Mouse (Mus musculus) forebrain, embryonic 12.5 days (tissue): ENCODE results near the gene Pla2g6. TPM values are rescaled to one million over a fixed set of nuclear protein-coding genes. Genes with fewer than 3 reads are reported as not detected.

Experiments used
- ATAC-seq: fragments of 200-750 bp; cut with Nextera tagmentation; 2 replicates; pipeline ENCODE4 v1.8.0; 2017; ENCODE audit warnings: moderate TSS enrichment; ENCODE audit not compliant: low FRiP score
- H3K27ac ChIP-seq: fragments of 300-500 bp; sonication (generic); 2 replicates; pipeline ENCODE4 v1.5.1; 2016; ENCODE audit warnings: mild to moderate bottlenecking
- H3K27me3 ChIP-seq: fragments of 300-500 bp; sonication (generic); 2 replicates; pipeline ENCODE4 v1.6.1; 2016; ENCODE audit warnings: mild to moderate bottlenecking
- H3K36me3 ChIP-seq: fragments of 300-500 bp; sonication (generic); replicated peaks from 2 replicates; pipeline ENCODE4 v1.6.1; 2016; ENCODE audit warnings: mild to moderate bottlenecking
- H3K4me1 ChIP-seq: fragments of 300-500 bp; sonication (generic); 2 replicates; pipeline ENCODE4 v1.6.1; 2016
- H3K4me2 ChIP-seq: fragments of 300-500 bp; sonication (generic); 2 replicates; pipeline ENCODE4 v1.6.1; 2016; ENCODE audit warnings: mild to moderate bottlenecking, moderate library complexity
- H3K4me3 ChIP-seq: fragments of 300-500 bp; sonication (generic); replicated peaks from 2 replicates; pipeline ENCODE4 v1.5.1; 2016; ENCODE audit warnings: mild to moderate bottlenecking
- H3K9ac ChIP-seq: fragments of 300-500 bp; sonication (generic); 2 replicates; pipeline ENCODE4 v1.6.1; 2016; ENCODE audit warnings: mild to moderate bottlenecking
- H3K9me3 ChIP-seq: fragments of 300-500 bp; sonication (generic); 2 replicates; pipeline ENCODE4 v1.6.1; 2016
- WGBS: fragments of 180-500 bp; shearing (Covaris S2); methylation state at CpG from one replicate; pipeline ENCODE4 v1.1.7; 2016; 5-methylcytosine and 5-hydroxymethylcytosine counted together
- polyA plus RNA-seq: library from polyadenylated mRNA; unstranded; fragments of >200 nt; fragmentation: Nextera tagmentation; extraction: Ambion mirVana; gene quantifications from 2 replicates; pipeline ENCODE4 v1.2.1, GENCODE M21; 2016

The Pla2g6 gene
- polyA plus RNA-seq, 1 experiment from 2014 or later: 30.1 TPM

DNA sequence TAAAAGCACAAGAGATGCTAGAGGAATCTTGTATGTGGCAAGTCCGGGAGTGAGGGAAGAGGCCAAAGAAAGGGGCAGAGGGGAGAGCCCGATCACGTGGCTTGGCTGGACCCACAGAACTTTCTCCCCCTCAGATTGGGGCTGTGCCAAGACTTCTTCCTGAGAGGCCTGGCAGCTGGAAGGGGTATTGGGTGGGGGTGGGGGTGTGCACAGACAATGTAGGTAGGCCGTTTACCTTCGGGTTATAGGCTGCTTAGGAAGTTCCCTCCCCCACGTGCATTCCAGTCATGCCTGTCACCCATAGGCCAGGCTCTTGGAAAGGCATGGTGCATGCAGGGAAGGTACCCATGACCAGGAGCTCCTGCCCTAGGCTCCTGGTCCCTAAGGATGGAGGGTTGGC is 31.8 kb upstream of the Pla2g6 start:
- Histone ChIP-seq H3K4me1 (peaks cover 27% of the 10 kb centered on the region), H3K27me3 (peaks cover 24% of the 10 kb centered on the region), H3K9me3 (no peaks in the 10 kb centered on the region), H3K9ac (no peak overlapping the region), H3K4me3 (no peak overlapping the region), H3K4me2 (no peak overlapping the region), H3K36me3 (peaks cover 41% of the 10 kb centered on the region), H3K27ac (no peak overlapping the region)
- WGBS: 42% methylated on average over 6 of the region's 6 CpGs
- no peak for ATAC-seq

GRCm38 (mm10) chr15:79357974-79358690 is 29.9 kb upstream of the Pla2g6 start:
- no peak overlapping the region for H3K27ac ChIP-seq
- peaks cover 27% of the 10 kb centered on the region for H3K4me1 ChIP-seq
- H3K4me3 ChIP-seq: peak overlapping the region; percentile 48; the same call in 1 of the 2 replicates
- peaks cover 33% of the 10 kb centered on the region for H3K27me3 ChIP-seq
- no peak; the same call in 1 of the 2 replicates for ATAC-seq
- 45% methylated on average over 12 of the region's 12 CpGs for WGBS
- H3K9me3 ChIP-seq: no peaks in the 10 kb centered on the region
- peaks cover 23% of the 10 kb centered on the region for H3K36me3 ChIP-seq
- H3K9ac ChIP-seq: no peak overlapping the region
- peak overlapping the region; percentile 92 for H3K4me2 ChIP-seq

DNA sequence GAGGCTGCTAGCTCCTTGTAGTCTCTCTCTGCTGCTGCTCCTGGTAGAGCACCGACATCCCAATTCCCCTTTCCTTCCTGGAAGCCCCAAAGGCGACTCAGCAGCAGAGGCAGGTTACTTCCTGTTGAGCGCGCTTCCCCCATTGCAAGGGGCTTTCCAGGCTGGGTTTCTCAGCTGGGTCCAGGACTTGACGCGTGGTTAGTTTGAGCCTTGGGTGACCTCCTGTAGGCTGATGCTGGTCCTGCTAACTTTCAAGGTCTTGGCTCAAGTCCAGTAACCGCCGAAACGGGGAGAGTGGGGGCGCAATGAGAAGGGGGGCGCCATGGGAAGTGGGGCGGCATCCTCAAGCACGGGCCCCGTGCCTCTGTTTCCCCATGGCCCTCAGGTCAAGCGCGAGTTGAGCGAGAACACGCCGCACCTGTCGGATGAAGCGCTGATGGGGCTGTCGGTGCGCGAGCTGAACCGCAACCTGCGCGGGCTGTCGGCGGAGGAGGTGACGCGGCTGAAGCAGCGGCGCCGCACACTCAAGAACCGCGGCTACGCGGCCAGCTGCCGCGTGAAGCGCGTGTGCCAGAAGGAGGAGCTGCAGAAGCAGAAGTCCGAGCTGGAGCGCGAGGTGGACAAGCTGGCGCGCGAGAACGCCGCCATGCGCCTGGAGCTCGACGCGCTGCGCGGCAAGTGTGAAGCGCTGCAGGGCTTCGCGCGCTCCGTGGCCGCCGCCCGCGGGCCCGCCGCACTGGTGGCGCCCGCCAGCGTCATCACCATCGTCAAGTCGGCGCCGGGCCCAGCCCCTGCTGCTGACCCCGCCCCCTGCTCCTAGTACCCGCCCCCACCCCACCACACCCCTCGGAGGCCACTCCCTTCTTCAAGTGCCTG is 29.1 kb upstream of the Pla2g6 start:
- peaks cover 35% of the 10 kb centered on the region for H3K27me3 ChIP-seq
- 0 out of 2 replicates have a peak overlapping the region, but pooled peaks have one; percentile 46 for H3K27ac ChIP-seq
- peak overlapping the region; percentile 62 for H3K9ac ChIP-seq
- H3K9me3 ChIP-seq: no peaks in the 10 kb centered on the region
- peak overlapping the region; percentile 92 for H3K4me2 ChIP-seq
- peak overlapping the region; percentile 48 for H3K4me3 ChIP-seq
- under 1% methylated on average over 75 of the region's 77 CpGs for WGBS
- peak; percentile 84 for ATAC-seq
- H3K36me3 ChIP-seq: peaks cover 15% of the 10 kb centered on the region
- H3K4me1 ChIP-seq: peaks cover 27% of the 10 kb centered on the region

DNA sequence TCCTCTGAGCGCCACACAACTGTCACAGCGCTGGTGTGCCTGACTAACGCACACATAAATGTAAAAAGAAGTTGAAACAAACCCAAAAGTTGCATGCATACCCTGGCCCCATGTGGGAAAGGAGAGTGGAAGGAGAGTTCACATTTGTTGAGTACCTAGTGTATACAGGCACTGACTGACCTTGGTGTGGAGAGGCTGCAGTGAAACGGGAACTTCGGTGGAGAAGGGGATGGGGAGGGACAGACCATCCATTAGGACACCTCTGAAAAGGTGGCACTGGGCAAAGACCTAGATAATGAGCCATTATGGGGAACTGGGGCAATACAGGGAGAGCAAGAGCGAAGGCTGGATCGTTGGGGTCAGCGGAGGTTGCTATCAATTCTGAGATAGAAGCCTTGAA is 28.3 kb upstream of the Pla2g6 start:
- no peaks in the 10 kb centered on the region for H3K9me3 ChIP-seq
- peak overlapping the region; percentile 92 for H3K4me2 ChIP-seq
- peaks cover 27% of the 10 kb centered on the region for H3K4me1 ChIP-seq
- 78% methylated on average over 8 of the region's 8 CpGs for WGBS
- H3K27ac ChIP-seq: no peak overlapping the region
- H3K4me3 ChIP-seq: peak overlapping the region; percentile 48; the same call in 1 of the 2 replicates
- no peak overlapping the region; the same call in 1 of the 2 replicates for H3K9ac ChIP-seq
- peaks cover 40% of the 10 kb centered on the region for H3K27me3 ChIP-seq
- no peak for ATAC-seq
- H3K36me3 ChIP-seq: peaks cover 7% of the 10 kb centered on the region; the same call in 1 of the 2 replicates

DNA sequence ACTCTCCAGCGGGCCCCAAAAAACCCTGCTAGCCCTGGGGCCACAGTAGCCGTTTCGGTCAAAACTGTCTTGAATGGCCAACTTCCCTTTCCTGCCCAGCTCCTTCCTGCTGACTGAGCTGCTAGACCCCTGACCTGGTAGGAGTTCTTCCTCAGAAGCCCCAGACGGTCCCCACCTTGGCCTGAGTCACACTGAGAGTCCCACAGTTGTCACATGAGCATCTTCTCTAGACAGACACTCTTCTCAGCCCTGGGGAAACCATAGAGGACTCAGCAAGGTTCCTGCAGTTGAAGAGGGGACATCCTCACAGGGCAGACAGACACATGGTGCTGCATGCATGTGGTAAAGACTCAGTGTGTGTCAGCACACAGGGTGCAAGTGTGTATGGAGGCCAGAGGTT is 26.4 kb upstream of the Pla2g6 start:
- H3K4me3 ChIP-seq: no peak overlapping the region
- H3K27me3 ChIP-seq: peaks cover 50% of the 10 kb centered on the region
- H3K9ac ChIP-seq: no peak overlapping the region
- H3K36me3 ChIP-seq: no peaks in the 10 kb centered on the region
- WGBS: 83% methylated on average over 4 of the region's 4 CpGs
- no peak overlapping the region for H3K4me2 ChIP-seq
- no peak for ATAC-seq
- H3K9me3 ChIP-seq: no peaks in the 10 kb centered on the region
- H3K4me1 ChIP-seq: peaks cover 21% of the 10 kb centered on the region
- no peak overlapping the region for H3K27ac ChIP-seq

- Histone ChIP-seq H3K27ac (no peak overlapping the region), H3K4me1 (peaks cover 21% of the 10 kb centered on the region), H3K27me3 (peaks cover 58% of the 10 kb centered on the region), H3K4me2 (no peak overlapping the region), H3K9me3 (no peaks in the 10 kb centered on the region), H3K36me3 (no peaks in the 10 kb centered on the region), H3K4me3 (no peak overlapping the region), H3K9ac (no peak overlapping the region)
- 93% methylated on average over 5 of the region's 5 CpGs for WGBS
- no peak for ATAC-seq
Observed at GRCm38 (mm10) chr15:79353690-79354305, 25.6 kb upstream of the Pla2g6 start.

DNA sequence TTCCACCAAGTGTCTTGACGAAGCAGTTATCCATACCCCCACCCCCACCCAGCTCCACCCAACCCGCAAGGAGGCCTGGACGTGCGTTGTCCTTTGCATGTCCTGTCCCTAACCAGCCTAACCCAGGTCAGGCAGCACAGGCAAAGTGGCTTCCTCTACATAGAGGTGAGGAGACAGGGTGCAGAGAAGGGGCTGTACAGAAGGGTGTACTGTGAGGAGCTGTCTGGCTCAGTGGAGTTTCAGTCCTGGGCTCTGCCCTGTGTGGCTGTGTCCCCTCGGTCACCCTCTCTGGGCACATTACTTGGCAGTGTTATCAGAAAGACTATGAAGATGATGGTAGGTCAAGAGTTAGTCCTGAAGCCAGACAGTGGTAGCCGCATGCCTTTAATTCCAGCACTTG is 24.3 kb upstream of the Pla2g6 start:
- H3K4me2 ChIP-seq: no peak overlapping the region
- no peaks in the 10 kb centered on the region for H3K36me3 ChIP-seq
- no peak overlapping the region for H3K9ac ChIP-seq
- no peaks in the 10 kb centered on the region for H3K9me3 ChIP-seq
- H3K4me3 ChIP-seq: no peak overlapping the region
- no peak for ATAC-seq
- peaks cover 58% of the 10 kb centered on the region for H3K27me3 ChIP-seq
- no peak overlapping the region for H3K27ac ChIP-seq
- whole genome bisulfite sequencing: 88% methylated on average over 6 of the region's 6 CpGs
- H3K4me1 ChIP-seq: peaks cover 22% of the 10 kb centered on the region

GRCm38 (mm10) chr15:79351331-79351767 is 23.2 kb upstream of the Pla2g6 start:
- Histone ChIP-seq H3K4me3 (no peak overlapping the region), H3K4me2 (no peak overlapping the region), H3K4me1 (peaks cover 10% of the 10 kb centered on the region), H3K36me3 (no peaks in the 10 kb centered on the region), H3K9me3 (no peaks in the 10 kb centered on the region), H3K27ac (no peak overlapping the region), H3K9ac (no peak overlapping the region), H3K27me3 (peaks cover 51% of the 10 kb centered on the region)
- WGBS: 38% methylated on average over 15 of the region's 15 CpGs
- no peak for ATAC-seq

DNA sequence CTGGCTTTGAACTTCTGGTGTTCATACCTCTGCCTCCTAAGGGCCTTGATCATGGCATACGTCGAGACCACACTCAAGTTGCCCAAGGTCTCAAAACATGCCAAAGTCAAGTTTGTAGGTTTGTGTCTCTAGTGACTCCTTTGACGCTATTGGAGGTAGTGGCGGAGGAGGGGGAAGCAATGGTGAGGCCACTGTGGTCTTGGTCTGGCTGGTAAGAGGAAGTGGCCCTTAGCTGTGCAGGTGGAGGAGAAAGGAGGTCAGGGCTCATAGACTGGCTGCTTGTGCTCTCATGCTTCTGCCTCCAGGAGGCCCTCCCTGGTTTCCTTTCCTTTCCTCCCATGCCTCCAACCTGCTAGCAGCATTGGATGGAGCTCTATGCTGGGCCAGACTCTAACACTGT is 22.7 kb upstream of the Pla2g6 start:
- H3K4me2 ChIP-seq: no peak overlapping the region
- no peak overlapping the region for H3K9ac ChIP-seq
- 88% methylated on average over 4 of the region's 4 CpGs for WGBS
- no peak overlapping the region for H3K27ac ChIP-seq
- H3K9me3 ChIP-seq: no peaks in the 10 kb centered on the region
- no peaks in the 10 kb centered on the region for H3K36me3 ChIP-seq
- no peak for ATAC-seq
- no peak overlapping the region for H3K4me3 ChIP-seq
- H3K27me3 ChIP-seq: peaks cover 50% of the 10 kb centered on the region
- H3K4me1 ChIP-seq: peaks cover 10% of the 10 kb centered on the region

GRCm38 (mm10) chr15:79348651-79349050 is 20.5 kb upstream of the Pla2g6 start:
- Histone ChIP-seq H3K4me3 (peak overlapping the region; percentile 78; the same call in 1 of the 2 replicates), H3K4me1 (peaks cover 10% of the 10 kb centered on the region), H3K27ac (no peak overlapping the region), H3K36me3 (no peaks in the 10 kb centered on the region), H3K27me3 (peaks cover 48% of the 10 kb centered on the region), H3K9ac (0 out of 2 replicates have a peak overlapping the region, but pooled peaks have one; percentile 67), H3K9me3 (no peaks in the 10 kb centered on the region), H3K4me2 (peak overlapping the region; percentile 97)
- 75% methylated on average over 8 of the region's 8 CpGs for WGBS
- ATAC-seq: no peak

- Histone ChIP-seq H3K4me3 (peak overlapping the region; percentile 78), H3K4me1 (peaks cover 10% of the 10 kb centered on the region), H3K27ac (peak overlapping the region; percentile 88), H3K4me2 (peak overlapping the region; percentile 97), H3K27me3 (peaks cover 42% of the 10 kb centered on the region), H3K9ac (peak overlapping the region; percentile 67), H3K9me3 (no peaks in the 10 kb centered on the region), H3K36me3 (no peaks in the 10 kb centered on the region)
- peak; percentile 72; the same call in 1 of the 2 replicates for ATAC-seq
- 2% methylated on average over 42 of the region's 46 CpGs for WGBS
Observed at GRCm38 (mm10) chr15:79347845-79348506, 19.8 kb upstream of the Pla2g6 start.
